Mouse (Mus musculus) hematopoietic stem cell, adult 5-6 weeks (primary cell): ENCODE measurements around the gene Sowaha. TPM values are rescaled to one million over a fixed set of nuclear protein-coding genes. Genes with fewer than 3 reads are reported as not detected.

Experiments
- ATAC-seq, 2 experiments: fragments of 125-278 bp in 1 of 2; replicated peaks in 1 of 2; 2 replicates each; pipeline ENCODE4 v1.8.0; 2016 to 2017; ENCODE audit warnings: inconsistent platforms in 2 of 2, mild to moderate bottlenecking in 2 of 2, moderate number of reproducible peaks in 2 of 2, low read depth in 1 of 2, moderate TSS enrichment in 1 of 2; ENCODE audit not compliant: low FRiP score in 2 of 2, poor library complexity in 2 of 2, severe bottlenecking in 2 of 2, insufficient read depth in 1 of 2, low TSS enrichment in 1 of 2
- total RNA-seq: library from RNA; stranded (forward); fragments of 172-1452, 232-1000 nt; gene quantifications from 2 replicates; pipeline ENCODE4 v1.2.3, GENCODE M21; 2017

The Sowaha gene
- total RNA-seq, 1 experiment from 2014 or later = not detected

DNA sequence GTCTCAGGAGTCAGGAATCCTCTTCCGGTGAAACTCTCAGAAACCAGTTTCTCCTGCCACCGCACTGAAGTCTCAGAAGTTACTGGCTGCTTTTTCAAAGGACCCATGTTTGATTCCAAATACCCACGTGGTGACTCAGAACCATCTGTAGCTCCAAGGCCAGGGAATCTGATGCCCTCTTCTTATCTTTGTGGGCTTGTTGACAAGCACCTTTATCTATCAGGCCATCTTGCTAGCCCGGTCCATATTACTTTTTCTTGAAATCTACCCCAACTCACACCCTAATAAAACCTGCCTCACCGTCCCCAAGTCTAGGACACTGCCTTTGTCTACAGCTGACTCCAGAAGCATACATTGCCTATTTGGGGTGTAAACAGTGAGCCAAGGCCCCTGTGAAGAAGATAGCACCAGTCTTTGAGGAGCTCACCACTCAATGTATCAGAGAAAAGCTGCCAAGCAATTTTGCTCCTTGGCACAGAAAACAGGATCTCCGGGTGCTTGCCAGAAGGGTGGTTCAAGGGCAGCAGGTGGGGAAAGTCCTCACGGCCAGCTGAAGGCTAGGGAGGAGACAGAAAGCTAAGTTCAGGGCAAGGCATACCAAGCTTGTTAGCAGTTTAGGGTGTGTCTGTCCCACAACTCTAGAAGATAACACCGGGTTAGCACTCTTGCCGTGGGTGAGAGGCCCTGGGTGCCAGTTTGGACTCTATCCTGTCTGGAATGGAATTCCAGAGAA is 3.3 kb upstream of the Sowaha start:
- no peak for ATAC-seq

DNA sequence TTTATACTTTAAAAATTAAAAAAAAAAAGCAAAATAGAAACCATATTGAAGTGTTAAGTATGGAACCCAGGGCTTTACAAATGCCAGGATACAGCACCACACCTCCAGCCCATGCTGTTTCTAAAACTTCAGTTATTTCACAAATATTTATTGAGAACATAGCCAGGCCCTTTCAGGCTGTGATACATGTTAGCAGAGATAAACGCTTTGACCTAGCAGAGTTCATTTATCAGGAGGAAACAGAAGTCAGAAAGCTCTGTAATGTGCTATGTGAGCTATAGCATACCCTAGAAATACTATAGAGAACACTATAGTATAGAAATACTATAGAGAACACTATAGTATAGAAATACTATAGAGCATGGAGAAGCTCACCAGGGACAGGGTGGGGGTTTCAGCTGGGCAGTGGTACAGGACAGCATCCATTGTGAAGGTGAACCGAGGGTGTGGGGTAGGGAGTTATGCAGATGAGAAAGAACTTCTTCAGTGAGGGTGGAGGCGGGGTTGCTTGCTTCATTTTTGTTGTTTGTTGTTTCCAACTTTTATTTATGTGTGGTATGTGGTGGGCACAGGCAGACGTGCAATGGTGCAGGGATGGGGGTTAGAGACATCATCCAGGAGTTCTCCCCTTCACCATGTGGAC is 1.1 kb upstream of the Sowaha start:
- no peak; a peak in 1 of 4 replicates for ATAC-seq

DNA sequence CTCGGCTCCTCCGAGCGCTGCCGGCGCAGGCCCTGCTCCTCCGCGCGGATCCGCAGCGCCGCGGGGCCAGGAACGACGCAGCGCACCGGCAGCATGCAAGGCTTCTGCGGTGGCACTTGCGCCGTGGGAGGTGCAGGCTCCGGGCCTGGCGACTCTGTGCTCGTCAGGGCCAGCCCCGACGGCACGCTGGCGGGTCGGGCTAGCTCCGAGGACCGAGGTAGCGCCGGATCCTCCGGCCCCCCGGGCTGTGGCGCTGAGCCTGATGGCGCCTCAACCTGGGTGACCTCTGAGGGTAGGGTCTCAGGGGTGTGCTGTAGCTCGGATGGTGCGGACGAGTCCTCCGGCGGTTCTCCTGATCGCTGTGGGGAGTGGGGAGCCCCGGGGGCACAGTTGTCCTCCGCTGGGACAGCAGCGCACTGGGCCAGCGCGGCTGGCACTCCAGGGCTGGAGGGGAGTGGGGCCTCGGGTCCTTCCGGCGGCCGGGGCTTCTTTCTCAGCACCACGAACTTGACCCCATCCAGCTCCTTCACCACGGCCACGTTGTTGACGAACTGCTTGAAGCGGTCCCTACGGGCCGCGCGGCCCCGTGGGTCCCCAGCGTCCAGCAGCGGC is 797 bp downstream of the Sowaha start:
- ATAC-seq = no peak

DNA sequence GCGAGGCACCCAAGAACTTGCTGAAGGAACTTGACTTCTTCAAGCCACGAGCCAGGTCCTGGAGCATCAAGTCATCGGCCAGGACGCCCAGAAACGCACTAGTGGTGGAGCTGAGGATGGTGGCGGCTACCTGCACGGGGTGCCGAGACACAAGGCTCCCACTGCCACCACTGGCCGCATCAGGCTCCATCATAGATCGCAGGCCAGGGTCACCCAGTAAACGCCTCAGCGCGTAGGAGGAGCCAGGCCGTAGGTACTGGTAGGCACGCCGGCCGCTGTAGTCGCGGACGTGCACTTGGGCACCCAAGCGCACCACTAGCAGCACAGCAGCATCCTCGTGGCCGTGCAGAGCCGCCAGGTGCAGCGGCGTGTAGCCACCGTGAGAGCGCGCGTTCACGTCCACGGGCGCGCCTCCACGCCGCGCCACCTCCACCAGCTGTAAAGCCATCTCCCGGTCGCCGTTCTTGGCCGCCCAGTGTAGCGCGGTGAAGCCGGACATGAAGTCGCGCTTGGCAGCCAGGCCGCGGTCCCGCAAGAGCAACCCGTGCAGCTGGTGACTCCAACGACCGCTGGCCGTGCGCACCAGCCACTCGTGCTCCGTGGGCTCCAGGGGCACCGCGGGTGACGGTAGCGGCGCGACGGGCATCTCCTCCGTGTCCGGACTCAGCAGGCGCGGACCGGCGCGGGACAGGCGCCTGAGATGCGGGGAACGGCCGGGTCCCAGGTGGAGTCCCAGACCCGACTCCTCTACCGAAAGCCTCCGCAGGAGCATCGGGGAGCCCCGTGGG is 1.5 kb downstream of the Sowaha start:
- ATAC-seq = no peak

DNA sequence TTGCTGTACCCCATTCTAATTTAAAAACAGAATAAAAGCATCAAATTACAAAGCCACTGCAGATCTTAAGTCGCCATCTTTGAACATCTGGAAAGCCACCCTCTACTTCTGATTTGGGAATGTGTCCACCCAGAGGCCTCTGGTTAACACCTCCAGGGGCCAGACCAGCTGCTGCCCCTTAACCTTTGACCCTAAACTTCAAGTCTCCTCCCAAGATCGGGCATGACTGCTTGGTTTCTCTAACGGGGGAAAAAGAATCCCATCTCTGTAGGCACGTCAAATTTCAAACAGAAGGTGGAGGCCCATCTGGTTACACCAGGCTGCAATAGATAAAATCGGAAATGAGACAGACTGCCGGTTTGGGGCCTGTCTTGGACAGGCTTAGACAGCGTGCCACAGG is 2.2 kb downstream of the Sowaha start:
- ATAC-seq = no peak

DNA sequence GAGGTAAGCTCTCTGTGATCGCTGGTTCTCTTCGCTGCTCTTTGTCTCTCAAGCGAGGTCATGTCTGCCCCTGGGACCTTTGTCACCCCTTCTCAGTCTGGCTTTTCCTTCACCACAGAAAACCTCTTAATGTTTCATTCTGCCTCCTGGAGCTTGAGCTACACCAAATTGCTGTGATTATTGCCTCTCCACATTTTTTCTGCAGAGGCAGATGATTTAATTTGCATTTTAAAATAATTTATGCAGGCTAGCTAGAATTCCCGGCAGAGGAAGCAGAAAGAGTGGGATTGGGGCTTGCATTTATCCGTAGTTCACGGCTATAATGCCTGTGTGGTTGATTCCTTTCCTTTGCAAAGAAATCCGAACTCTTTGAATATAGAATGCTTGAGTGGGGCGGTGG is 4.5 kb downstream of the Sowaha start:
- ATAC-seq = no peak

DNA sequence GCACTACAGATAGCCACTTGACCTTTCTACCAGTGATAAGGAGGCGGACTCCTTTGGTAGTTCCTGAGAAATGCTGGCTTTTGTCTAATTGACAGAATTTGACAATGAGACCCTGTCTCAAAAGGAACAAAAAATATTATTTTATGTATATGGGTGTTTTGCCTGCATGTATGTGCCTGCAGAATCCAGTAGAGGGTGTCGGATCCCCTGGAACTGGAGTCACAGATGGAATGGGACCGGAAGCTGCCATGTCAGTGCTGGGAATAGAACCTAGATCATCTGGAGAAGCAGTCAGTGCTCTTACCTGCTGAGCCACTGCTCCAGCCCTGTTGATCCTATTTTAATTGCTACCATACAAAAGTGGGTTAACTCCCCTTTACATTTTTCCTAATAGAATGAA is 7.4 kb downstream of the Sowaha start:
- no peak for ATAC-seq

DNA sequence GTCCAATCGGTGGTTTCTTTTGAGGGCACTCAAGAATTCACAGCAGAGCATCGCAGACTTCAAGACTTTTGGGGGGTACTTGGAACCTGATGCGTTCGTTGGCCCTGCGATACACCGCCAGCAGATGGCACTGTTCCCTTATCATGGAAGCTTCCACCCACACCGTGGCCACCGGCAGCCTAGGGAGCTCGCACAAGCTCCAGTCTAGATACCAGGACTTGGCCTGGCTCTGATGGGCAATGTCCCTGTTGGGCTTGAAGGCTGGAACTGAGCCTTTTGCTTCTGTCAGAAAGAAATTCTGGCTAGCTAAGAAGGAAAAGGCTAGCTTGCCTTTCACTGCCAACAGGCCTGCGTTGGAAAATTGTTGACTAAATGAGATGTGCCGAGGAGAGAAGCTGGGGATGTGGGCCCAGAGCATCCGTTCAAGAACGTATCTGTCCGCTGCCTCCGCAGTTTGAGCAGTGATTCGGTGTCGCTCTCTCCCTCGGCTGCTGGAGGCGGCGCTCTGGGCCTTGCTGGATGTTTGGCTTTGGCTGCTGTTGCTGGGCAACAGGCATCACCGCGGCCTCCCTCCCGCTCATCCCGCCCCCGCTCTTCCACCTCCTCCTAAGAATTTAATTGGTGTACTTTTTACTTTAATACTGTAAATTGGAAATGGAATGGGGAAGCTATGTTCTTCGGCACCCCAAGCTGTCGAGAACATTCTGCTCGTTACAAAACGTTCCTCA is 9.9 kb downstream of the Sowaha start, which contains the start of gene Gm9837:
TSS of gene Gm9837 (minus strand) at position 512 of the 728 bp plus-strand sequence.
- ATAC-seq = peak; percentile 85 to 88

DNA sequence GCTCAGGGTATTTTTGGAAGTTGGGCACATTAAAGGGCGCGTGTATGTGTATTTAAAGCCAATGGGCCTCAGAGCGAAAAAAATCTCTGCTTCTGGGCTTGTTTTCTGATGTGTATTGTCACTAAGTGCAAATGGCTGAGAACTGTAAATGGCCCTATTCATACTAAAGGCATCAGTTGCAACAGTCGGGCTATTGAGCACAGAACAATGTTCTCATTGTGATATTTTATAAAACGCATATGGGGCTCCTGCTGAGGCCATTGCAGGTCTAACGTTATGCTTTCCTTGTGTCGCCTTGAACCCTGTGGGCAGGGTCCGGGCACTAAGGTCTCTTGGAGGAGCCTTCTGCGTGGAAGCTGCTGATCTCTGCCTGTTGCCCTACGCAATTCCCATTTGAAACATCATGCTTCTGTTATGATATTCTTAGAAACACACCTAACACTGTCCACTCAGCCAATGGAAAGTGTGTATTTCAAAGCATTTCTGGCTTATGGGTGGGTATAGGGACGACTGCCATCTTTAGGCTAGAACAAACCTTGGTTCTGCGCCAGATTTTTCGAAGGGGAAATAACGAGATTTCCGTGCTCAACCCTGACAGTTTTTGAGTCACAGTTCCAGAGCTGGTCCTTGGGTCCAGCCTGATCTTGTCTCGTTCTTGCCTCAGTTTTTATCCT is 10.6 kb downstream of the Sowaha start:
- 0 out of 4 replicates have a peak, but pooled peaks of 1 of the 2 experiments have one; percentile 3 for ATAC-seq

DNA sequence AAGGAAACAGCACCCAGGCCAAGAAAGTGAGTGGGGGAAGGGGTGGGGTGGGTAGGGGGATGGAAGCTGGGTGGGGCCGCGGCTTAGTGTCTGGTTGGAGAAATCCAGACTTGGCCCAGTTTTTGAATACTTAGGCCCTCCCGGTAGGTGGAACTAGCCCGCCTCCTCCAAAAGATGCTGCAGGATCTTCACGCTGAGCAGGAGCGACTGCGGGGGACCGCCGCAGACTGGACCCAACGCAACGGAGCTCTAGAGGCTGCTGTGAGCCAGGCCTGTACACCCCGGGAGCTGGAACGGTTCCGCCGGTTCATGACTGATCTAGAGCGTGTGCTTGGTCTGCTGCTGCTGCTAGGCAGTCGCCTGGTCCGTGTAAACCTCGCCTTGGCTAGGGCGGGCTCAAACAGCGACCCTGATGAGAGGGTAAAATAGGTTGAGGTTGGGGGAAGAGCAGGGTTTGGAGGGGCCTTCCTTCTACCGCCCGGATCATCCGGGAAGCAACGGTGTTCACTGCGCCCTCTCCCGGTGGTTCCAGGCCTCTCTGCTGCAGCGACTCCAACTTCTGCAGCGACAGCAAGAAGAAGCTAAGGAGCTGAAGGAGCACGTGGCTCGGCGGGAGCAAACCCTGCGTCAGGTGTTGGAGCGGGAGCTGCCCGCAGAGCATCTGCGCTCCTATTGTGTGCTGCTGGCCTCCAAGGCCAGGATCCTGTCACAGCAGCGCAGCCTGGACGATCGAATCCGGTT is 13.7 kb downstream of the Sowaha start:
- ATAC-seq = peak; percentile 17 to 45; a peak in 2 of 4 replicates

DNA sequence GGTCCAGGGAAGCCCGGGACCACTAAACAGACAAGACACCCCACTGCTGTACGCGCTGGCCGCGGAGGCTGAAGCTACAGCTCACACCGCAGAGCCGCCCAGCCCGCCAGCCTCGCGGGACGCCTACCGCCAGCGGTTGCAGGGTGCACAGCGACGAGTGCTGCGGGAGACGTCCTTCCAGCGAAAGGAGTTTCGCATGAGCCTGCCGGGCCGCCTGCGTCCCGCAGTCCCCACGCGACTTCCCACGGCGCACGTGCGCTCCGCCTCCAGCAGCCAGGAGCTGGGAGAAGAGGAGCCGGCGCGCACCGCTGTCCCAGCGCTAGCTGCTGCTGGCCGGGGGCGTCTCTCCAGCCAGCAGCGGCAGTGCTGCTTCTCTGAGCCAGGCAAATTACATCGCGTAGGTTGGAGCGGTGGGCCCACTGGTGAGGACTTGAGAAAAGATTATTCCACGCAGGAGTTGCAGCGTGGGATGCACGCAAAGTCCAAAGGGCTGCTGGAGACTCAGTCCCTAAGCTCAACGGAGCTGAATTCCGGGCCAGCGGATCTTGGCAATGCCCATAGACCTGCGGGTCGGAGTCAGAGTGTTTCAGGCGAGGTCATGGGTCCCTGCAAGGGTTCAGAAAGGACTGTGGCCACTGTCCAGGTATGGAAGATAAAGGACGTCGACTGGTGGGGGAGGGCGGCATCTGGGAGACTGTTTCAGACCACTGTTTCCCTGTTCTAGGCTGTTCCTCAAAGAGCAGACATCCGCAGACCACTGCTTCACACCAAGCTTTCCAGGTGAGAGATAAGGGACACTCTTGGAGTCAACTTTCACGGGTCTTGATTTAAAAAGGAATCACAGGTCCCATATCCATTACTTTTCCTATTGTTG is 16.3 kb downstream of the Sowaha start:
- peak in 1 of 2 experiments; percentile 31; a peak in 2 of 4 replicates for ATAC-seq

DNA sequence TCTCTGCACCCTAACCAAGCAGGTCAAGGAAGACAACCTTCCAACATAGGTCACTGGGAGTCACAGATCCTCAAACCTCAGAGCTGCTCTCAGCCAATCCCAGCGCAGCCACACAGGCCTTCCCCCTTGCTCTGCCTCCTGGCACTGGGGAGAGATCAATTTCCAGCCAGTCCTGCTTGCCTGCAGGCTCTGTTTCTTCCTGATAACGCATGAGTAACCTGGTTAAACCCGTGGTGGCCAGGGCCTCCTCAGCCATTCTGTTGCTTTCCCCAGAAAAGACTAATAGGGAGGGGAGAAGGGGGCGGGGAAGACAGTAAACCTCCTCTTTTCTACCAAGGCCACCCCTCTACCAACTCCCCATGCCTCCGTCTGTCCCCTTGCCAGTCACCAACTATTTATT is 18.3 kb downstream of the Sowaha start:
- no peak for ATAC-seq

DNA sequence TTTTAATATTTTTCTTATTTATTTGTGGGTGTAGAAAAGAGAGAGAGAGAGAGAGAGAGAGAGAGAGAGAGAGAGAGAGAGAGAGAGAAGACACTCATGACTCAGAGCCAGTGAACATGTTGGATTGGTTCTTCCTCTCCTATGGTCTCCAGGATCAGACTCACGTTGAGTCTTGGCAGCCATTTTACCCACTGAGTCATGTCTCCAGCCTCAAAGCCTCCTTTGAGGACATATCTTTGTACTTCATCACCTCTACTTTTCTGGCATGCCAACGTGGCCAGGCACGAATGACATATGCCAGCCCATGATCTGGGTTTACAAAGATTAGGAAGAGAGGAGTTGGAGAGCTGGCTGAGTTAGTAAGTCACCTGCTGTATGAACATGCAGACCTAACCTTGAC is 19.9 kb downstream of the Sowaha start:
- no peak for ATAC-seq

DNA sequence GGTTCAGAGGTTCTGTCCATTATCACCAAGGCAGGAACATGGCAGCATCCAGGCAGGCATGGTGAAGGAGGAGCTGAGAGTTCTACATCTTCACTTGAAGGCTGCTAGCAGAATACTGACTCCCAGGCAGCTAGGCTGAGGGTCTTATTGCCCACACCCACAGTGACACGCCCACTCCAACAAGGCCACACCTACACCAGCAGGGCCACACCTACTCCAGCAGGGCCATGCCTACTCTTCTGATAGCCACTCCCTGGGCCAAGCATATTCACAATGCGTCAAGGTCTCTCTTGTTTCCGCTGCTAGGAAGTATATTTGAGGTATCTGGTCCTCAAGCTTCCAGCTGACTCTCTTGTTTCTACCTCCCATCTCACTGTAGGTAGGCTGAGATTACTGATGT is 21.1 kb downstream of the Sowaha start:
- ATAC-seq = no peak

DNA sequence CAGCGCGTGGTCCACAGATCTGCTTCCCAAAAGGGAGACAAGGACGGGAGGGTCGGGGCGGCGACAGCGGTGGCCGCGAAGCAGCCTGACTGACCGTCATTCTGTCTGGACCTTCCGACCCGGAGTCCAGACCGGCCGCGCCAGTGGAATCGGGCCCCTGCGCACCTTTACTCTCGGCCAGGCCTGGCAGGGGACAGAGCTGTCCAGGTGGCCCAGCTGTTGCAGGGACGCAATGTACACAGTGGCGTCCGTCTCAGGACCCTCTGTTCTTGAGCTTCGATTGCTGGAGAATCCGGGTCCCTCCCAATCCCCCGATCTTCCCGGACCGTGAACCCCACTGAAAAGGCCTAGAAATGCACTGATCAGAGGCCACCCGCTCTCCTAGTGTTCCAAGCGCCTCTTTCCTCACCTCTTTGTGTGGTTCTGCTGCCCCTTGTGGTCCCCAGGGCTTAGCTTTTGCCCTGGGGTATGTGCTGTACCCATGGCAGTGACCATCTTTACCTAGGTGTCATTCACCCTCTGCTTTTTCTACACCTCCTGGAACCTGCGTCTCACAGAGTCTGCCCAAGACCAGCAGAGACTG is 22.6 kb downstream of the Sowaha start:
- peak; percentile 35 to 38; a peak in 1 of 4 replicates for ATAC-seq
